Mouse (Mus musculus): ENCODE measurements around the gene Oog4. TPM values are rescaled to one million over a fixed set of nuclear protein-coding genes. Genes with fewer than 3 reads are reported as not detected.
"Not testable (repeated sequence)": the region's sequence is repeated elsewhere in the genome, so short reads cannot be mapped to it uniquely, and the experiment has no call there.

Gene Oog4
- not detected for total RNA-seq (2021)
- long read RNA-seq, experiment 1: 0 reads
- long read RNA-seq, experiment 2: 0 reads

DNA sequence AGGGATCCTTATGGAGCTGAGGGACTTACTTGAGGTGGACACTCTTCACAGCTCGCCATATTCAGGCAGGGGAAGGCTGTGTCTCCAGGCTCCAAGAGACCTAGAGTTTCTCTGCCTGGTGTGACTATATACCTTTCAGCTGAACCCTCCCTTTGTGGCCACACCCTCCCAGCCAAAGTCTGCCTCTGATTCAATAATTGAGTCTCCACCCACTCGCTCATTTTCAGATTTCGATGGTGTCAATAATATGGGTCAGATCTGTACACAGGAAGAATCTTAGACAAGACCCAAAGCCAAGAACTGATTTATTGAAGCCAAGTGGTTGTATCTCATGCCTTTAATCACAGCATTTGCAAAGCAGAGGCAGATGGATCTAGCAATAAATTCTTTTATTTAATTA, at the start of gene Oog4:
Gene Oog4 (minus strand): TSS at position 101 of the 400 bp plus-strand sequence.
- no peak for DNase-seq (ENCODE audit: low spot score in 2 of 2)

DNA sequence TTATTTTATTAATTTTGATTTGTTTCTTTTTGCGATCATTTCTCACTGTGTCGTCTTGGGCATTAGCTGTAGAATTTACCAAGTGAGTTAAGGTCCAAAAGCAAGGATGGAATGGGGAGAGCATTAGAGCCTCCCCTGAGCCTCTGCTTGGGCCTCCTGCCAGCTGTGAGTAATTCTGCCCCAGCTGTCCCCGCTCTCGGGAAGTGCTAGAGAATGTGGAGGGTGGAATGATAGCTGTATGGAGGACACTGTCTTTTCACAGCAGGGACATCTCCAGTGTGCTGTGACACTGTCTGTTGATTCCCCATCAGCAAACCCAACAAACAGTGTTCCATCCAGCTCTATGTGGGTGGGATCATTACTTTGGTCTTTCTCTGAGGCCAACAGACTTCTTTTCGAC, 23.4 kb downstream of the Oog4 start:
- DNase-seq (ENCODE audit: low spot score in 2 of 2): not testable (repeated sequence)

DNA sequence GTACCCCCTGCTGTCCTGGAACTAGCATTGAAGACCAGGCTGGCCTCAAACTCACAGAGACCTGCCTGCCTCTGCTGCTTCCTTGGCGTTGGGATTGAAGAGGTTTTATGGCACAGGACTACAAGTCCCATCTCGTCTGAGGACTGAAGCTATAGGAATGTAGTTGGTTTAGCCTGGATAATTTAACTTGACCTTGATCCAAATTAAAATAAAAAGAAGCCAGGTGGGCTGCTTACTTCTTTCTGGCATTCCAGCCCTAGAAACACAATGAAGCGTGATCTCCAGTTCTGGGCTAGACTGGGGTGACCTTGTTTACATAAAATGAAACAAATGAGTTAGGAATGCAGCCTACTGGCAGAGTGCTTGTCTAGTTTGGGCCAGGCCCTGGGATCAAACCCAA, 36.0 kb downstream of the Oog4 start:
- DNase-seq (ENCODE audit: low spot score in 2 of 2): no peak

GRCm38 (mm10) chr4:143413621-143414020, 36.5 kb downstream of the Oog4 start:
- no peak for DNase-seq (ENCODE audit: low spot score in 2 of 2)

DNA sequence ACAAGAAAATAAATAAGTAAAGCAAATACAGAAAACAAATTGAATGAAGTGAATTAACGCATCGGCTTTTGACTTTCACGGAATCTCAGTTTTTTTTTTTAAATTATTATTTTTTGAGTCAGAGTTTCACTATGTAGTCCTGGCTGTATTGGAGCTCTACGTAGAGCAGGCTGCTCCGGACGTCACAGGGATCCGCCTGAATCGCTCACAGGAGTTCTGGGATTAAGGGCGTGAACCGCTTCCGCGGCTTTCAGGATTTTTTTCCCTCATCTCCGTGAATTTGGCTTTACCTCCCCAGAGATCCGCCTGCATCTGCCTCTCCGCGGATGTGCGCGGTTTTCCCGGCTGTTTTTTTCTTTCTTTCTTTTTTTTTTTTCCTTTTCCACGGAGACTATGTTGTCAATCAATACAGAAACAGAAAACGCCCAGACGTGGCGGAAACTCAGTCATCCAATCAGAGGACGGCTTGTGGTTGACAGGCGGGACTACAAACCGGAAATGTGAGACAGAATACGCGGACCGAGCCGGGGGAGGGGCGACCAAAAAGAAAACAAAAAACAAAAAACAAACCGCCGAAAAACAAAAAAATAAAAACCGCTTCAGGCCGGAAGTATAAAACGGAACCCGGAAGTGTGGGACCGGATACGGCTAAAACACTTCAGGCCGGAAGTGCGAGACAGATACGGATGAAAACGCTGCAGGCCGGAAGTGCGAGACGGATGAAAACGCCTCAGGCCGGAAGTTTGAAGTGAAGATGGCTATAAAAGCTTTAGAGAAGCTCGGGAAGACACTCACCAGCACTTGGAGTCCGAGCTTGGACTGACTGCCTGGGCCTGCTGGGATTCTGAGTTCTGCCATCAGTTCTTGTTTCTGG, 37.7 kb downstream of the Oog4 start, which contains the start of gene Pramef8:
Gene Pramef8 (plus strand): TSS at position 208 of the 874 bp plus-strand sequence.
- peak; percentile 78 to 80 for DNase-seq (ENCODE audit: low spot score in 2 of 2)

GRCm38 (mm10) chr4:143411566-143412218, 38.4 kb downstream of the Oog4 start:
- DNase-seq (ENCODE audit: low spot score in 2 of 2): no peak

DNA sequence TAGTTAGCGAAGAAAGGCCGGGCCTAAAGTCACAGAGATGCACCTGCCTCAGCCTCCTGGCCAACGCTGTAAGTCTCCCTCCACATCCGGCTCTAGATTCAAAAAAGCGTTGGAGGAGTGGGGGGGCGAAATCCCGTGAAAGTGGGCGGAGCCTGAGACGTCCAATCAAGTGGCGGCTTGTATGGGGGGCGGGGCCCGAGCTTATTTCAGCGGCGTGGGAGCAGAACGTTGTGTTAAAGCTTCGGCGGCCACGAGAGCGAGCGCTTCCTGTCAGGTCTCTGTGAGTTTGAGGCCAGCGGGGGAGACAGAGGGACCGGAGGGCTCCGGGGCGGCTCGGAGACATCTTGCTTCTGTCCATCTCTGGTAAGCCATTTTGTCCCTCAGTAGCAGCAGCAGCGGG, 55.9 kb downstream of the Oog4 start, which contains the start of gene Pramel1:
Gene Pramel1 (plus strand): TSS at position 248 of the 400 bp plus-strand sequence.
- DNase-seq (ENCODE audit: low spot score in 2 of 2): no peak

DNA sequence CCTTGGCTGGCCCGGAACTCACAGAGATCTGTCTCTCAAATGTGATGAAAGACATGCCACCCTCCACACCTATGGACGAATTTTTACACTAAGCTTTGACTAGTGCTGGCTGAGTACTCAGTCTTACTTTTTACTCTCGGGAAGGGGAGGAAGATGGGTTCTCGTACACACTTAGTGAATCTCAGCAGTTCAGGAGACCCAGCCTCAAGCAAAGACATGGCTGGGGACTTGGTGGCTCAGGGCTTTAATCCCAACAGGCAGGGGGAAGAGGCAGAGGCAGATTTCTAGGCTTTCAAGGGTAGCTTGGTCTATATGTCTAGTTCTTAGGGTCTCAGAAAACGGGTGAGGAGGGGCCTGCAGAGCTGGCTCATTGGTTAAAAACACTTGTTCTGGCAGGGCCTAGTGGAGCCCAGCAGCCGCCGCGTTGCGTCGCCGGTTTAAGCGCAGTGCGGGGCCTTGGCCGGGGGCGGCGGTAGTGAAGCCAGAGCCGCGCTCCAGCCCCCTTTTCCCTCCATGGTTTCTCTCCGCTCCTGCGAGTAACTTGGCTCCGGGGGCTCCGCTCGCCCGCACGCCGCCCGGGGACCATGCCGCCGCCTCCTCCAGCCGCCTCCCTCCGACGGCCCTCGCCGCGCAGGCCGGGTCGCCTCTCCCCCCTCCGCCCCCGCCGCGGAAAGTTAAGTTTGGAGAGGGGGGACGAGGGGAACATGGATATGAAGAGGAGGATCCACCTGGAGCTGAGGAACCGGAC, 61.0 kb downstream of the Oog4 start:
- DNase-seq (ENCODE audit: low spot score in 2 of 2): peak; percentile 15 to 31

Other genes starting within 250 kb of the Oog4 start
- gene Prdm2, start 237.3 kb downstream of the Oog4 start, total RNA-seq (2021): 10 to 100 TPM; 25.7 to 35.1 TPM
- 10 to 100 TPM in 1 of 2 experiments, 1 to 10 TPM in 1; 5.8 to 10.6 TPM for gene Pdpn, start 150.8 kb downstream of the Oog4 start, total RNA-seq (2021)
- gene Lrrc38, start 100.6 kb downstream of the Oog4 start, total RNA-seq (2021): under 1 TPM in 1 of 2 experiments, not detected in 1; 0.43 TPM
- gene Pramel1, start 55.9 kb downstream of the Oog4 start, total RNA-seq (2021): not detected
- 10 to 100 TPM in 1 of 2 experiments, 1 to 10 TPM in 1; 9.3 to 10.7 TPM for gene Pramef8, start 37.9 kb downstream of the Oog4 start, total RNA-seq (2021)
- gene Gm13043, start 61.0 kb upstream of the Oog4 start, total RNA-seq (2021): not detected
- not detected for gene Gm13040, start 85.6 kb upstream of the Oog4 start, total RNA-seq (2021)
- not detected for gene BC080695, start 101.4 kb upstream of the Oog4 start, total RNA-seq (2021)
- gene Gm13057, start 101.4 kb upstream of the Oog4 start, total RNA-seq (2021): not detected
- gene Gm13083, start 164.7 kb upstream of the Oog4 start, total RNA-seq (2021): not detected
- not detected for gene Gm13088, start 206.9 kb upstream of the Oog4 start, total RNA-seq (2021)